Mouse (Mus musculus) T-helper 2 cell (primary cell): ENCODE data around the gene Eif4e3.

Experiments used
- in situ Hi-C: fragments of 300-600 bp; cut with MboI, MseI; formaldehyde crosslinking; loops from one replicate; pipeline ENCODE4 v1.15.1; 2025; ENCODE audit warnings: high pct_unique_total_duplicates

Gene Eif4e3

DNA sequence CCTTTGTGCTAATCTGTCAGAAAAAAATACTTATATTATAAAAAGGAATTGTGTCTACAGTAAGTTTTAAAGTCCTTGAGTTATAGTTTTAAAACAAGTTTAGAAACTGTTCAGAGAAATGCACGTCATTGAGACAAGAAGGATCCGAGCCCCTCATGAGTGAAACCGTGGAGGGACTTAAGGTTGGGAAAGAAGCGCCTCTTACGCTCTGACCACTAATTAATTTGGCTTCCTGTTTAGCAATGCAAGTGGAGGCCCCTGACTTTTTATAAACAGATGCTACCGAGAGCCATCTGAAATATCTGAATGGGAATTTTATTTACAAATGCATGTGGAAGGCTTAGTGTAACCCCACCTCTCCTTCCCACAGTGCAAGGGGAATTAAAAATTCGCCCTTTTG is 41.3 kb downstream of the Eif4e3 start:
- in situ Hi-C loops, result no loop called here

DNA sequence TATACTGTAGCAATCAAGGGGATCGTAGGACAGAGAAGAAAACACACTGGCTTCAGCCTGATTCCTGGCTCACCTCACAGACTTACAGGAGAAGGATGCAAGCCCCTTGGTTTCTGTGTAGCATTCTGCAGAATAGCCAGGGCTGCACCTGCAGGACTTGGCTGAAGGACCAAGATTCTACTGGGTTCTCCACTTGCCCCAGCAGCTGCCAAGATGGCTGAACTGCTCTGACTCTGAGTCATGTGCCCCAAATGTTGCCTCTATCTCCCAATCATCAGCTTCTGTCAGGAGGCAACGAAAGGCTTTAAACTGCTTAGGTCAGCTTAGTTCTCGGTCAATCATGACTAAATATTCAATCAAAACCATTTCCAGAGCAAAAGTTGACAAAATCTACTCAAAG is 42.0 kb downstream of the Eif4e3 start:
- in situ Hi-C loops, result no loop called here

DNA sequence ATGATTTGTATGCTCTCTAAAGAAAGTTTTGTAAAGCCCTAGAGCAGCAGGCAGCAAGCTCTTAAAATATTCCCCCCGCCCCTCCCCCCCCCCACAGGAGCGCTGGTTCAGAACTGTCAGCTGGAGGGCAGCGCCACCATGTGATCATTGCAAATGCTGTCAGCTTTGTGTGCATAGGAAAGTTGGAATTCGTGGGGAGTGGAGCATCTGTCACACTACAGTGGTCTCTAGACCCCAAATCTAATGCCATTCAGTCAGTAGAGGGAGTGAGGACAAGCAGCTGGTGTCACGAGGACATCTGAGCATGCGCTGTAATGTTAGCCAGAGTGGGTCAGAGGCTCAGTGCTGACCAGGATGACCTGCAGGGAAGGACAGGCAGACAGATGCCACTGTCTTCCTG is 42.9 kb downstream of the Eif4e3 start:
- in situ Hi-C loops, result no loop called here

DNA sequence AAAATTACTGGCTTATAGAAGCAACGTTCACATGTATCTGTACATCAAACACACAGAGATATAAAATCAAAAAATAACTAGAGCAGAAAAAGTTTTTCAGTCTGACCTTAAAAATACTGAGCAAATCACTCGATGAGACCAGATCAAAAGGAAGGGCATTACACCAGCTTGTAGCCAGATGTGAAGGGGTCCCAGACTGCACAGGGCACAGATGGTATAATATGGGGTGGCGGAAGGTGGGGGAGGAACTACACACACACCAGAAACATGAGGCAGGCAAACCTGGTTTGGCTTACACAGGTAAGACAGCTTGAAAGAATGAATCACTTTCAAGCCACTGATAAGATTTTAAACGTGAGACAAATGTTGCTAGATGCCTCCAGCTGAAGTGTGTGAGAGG is 45.4 kb downstream of the Eif4e3 start:
- in situ Hi-C loops, result no loop called here

DNA sequence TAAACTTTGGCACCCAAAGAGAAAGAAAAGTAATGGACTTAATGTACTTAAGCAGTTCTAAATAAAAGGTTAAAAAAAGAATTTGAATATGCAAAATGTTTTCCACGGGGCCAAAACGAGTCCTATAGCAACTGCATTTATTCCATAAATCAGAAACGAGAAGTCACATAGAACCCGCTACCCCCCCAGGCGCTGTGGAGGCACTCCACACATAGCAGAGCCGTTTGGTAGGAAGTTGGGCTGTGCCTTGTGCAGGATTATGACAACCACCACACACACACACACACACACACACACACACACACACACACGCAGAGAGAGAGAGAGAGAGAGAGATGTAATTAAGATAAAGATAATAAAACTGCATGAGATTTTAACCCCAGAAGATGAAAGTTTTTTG is 46.1 kb downstream of the Eif4e3 start:
- in situ Hi-C loops, result no loop called here

DNA sequence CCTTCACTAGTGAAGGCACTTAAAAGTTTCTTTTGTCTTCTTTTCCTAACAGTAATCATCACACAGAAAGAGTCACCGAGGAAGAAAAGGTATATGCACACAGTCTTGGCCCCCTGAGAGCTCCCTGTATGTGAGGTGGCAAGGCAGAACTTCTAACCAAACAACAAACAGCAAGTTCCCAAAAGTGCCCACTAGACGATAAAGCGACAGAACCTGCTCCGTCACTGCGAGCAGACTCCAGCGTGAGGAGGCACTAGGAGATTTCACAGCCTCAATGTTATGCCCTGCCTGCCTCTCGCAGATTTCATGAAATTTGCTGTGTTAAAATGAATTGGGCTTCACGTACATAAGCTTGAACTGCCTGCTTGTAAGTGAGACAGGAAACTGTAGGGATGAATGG is 46.6 kb downstream of the Eif4e3 start:
- in situ Hi-C loops, result no loop called here

DNA sequence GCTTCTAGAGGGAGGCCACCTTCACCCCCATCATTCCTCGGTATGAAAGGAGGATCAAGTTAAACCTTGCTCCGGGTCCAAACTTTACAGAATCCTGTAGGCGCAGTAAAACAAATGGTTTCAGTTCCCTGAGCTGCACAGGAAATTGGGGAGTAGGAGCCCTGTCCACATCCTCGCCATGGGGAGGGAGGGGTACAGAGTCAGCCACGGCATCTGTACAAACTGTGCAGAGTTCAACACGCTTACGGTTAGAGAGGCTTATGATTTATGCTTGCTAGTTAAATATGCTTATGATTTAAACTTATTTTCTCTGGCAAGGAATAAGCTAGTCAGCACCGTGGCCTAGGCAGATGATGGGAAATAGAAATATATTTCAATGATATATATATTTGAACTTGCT is 47.1 kb downstream of the Eif4e3 start:
- in situ Hi-C loops, result no loop called here

DNA sequence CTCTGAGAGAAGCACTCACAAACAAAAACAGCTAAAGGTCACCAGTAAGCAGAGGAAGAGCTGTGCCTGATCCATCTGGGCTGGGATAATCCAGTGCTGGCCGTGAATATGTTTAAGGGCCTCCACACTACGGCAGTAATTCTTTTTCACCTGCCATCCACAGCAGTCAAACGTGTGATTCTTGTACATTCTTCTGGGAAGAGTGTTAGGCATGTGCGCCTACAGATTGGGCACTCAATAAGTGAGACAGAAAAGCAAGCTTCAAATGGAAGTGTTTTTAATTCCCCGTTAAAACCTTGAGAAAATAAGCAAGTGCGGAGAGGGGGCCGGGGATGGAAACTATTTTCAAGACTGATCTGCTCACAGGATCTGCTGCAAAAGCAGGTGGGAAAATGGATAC is 48.7 kb downstream of the Eif4e3 start:
- in situ Hi-C loops, result no loop called here

DNA sequence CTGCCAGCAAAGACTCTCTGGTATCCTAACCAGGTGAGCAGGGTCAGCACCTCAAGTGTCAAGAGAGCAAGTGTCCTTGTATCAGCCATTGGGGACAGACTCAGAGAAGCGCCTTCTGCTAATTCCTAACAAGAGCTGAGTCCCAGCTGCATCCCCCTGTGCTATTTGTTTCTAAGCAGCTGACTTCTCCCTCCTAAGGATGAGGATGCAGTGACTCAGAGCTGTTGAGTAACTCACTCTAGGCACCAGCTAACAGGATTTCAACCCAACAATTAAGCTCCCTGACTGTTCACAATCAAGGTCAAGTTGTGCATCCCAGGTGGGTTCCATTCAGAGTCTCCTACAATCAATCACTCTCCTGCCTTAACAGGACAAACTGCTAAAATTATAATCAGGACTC is 49.2 kb downstream of the Eif4e3 start:
- in situ Hi-C loops, result no loop called here

DNA sequence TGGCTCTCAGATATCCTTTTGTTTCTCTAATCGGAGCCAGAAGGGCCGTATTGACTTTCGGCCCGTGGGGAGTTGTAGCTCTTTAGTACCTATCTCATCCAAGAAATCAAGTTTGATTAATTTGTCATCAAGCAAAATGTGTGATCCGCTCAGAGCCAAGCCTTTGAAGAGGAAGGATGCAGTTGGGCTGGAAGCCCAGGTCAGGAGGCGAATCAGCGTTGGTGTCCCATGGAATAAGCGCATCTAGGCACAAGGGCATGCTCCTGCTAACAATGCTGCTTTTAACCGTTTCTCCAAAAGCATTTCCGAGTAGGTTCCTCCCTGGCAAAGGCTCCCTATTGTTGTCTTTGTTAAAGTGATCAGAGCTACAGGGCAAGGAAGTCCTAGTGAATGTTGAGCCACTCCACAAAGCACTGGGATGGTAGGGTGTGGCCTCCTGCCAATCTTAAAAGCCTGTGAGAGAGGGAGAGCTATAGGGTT is 51.3 kb downstream of the Eif4e3 start:
- in situ Hi-C loops, result no loop called here

DNA sequence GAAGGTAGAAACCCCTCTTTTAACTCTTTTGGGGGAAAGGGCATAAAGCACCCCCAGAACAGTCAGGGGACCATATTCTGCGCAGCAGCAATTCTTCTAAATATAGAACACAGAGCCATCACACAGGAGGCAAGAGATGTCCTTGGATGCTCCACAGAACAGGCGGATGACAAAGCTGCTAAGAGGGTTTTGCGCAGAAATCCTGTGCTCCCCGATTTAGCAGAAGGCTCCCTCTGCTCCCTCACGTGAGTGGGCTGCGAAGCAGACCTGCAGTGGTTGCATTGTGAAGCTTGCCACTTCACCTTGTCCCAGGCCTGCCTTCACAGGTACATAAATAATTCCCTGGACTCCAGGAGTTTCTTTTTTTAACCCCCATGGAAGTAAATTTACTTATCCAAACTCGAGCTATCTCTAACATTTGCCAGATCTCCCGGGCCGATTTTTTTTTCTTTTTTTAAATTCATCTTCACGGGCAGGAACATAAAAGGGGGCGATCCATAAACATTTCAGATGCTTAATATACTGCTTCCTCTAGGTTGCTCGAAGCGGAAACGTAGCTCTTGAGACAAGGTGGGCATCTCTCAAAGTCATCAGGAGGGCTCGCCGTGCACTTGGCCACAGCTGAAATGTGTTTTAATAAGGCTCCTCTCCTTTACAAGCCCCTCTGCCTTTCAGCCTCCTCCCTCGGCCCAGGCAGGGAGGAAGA is 51.9 kb downstream of the Eif4e3 start:
- in situ Hi-C loops, result no loop called here

DNA sequence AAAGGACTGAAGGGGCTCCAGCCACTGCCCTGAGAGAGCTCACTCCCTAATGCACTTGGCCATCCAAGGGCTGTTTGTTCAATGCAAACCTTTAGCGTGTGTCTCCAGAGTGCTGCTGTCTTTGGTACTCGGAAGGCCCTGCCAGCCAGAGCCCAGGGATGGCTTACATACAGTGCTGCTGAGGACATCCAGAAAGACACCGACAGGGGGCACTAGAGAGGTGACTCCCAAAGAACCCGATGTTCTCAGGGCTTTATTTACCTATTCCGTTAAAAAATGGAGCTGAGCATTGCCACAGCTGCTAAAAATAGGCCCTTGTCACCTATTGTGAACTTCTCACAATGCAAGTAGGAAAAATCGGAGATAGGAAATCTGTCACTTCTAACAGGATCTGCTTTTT is 54.7 kb downstream of the Eif4e3 start:
- in situ Hi-C loops, result no loop called here

DNA sequence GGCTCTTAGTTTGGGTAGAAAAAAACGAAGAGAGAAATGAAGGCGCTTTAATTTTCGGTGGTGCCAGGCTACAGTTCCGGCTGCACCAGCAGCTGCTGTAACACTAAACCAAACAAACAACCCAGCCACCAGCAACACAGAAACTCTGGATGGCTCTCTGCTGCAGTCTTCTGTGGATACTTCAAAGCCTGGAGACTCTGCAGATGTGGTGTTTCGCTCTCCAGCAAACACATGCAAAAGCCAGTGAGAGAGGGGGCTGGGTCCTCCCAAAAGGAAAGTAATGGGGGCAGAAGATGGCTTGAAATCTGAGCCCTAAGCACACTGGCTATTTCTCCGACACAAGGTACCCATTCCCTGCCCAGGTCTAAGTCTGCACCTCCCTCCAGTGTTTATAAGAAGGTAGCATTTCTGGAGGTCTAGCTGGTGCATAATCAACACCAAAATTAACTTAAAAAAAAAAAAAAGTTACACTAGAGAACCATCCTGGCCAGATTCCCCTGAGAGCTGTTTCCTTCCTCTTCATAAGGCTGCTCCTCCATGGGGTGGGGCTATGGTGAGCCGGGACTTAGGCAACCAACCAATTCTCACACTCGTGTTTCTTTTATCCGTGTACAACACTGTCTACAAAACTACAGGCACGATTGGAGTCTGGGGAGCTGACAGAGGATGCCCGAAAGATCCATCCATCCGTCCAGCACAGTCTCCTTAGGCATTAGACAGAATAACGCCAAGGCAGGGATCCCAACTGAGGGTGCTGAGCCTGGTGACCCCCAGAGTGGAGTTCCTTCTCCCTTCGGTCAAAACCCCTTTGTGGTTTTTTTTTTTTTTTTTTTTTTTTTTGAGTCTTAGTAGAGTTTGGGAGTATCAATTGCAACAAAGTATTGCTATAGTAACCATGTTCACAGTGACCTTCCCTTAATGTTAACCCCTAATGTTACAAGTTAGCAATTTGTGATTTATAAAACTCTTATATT is 55.8 kb downstream of the Eif4e3 start:
- in situ Hi-C loops, result no loop called here

DNA sequence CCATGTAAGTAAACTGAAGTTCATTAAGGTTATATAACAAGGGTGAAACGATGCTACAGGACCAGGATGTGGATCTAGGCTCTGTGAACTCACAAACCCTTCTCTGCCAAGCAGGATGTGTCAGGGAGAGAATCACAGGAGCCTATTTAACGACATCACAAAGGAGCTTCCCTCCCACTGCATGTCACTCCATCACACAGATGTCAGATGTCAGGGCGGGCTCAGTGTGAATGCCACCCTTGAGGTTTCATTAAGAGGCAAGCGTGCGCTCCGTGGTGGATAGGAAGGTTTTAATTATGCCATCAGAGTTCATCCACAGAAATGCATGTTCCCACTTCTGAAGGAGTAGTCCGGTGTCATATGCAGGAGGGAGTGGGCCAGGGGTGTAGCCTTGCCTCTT is 60.5 kb downstream of the Eif4e3 start:
- in situ Hi-C loops, result no loop called here

DNA sequence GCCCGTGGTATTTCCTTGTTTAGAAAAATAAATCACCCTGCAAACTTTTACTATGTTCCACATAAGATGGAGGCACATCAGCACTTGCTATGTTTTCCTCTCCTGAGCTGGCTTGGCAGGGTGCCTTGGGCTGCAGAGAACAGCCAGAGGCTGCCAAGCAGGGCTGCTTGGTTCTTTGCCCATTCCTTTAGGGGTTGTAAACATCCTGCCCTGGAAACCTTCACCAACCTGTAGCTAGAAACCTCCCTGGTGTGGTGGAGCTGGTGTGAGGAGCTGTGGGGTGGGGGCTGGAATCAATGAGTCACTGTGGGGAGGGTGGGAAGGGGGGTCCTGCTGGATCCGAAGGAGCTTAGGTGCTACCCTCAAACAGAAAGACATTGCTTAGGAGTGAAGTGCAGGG is 61.8 kb downstream of the Eif4e3 start:
- in situ Hi-C loops, result loop anchor here (5.0 kb wide), 1 partner anchor 1077 kb away; no protein-coding TSS in a partner anchor

DNA sequence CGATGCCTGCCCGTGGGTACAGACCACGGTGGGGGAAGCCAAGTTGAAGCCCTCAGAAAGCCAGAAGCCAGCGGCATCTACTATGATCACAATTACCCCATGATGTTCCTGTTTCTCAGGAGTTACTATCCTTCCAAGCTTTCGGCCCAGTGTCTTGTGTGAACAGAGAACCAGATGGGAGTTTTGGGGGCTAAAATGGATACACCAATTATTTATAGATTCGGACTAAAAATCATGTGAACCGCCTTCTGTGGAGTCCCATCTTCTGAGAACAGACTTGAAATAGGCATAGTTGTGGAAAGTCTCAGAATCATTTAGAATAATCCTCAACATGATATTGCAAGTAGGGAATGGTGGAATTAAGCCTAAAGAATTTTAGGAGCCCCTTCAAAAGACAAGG is 64.1 kb downstream of the Eif4e3 start:
- in situ Hi-C loops, result loop anchor here (5.0 kb wide), 1 partner anchor 1075 kb away; no protein-coding TSS in a partner anchor

DNA sequence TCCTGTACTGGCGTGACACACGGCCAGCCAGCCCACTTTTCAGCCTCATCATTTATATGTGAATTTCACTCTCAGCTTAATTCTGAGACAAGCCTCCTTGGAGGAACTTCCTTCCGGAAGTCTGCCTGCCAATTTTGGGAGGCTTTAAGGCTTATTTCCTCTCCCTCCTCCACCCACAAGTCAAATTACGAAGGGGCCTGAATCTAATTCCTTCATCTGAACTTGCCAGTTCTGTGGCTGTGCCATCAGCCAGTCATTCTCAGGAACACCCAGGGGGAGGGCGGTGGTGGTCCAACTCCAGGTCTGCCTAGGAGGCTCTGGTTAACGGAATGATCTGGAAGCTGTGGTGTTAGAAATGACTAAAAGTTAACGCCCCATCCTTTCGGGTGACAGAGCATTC is 65.7 kb downstream of the Eif4e3 start:
- in situ Hi-C loops, result loop anchor here (5.0 kb wide), 1 partner anchor 1074 kb away; no protein-coding TSS in a partner anchor

DNA sequence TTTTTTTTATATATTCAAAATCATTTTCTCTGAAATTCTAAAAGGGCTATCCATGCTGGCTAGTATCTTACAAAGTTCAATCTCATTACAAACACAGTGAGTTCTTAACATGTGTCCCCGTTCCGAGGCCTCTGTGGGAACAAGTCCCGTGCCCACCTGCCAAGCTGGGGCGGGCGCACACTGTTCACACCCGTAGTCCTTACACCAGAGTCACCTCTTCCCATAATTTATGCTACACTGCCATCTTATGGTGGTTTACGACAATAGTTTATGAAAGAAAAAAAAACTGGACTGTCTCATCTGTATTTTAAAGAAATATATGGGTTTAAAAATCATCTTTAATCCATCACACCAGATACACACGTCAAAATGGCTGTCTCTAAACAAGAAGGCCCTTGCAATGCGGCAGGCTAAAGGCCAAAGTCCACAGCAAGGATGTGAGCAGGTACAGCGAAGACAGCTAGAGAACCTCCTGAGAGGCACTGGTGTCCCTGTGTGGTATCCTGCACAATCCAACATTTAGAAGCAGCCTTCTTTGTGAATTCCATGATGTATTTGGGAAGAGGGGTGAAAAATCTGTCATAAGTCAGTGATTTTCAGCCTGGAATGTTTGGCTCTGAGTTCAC is 66.3 kb downstream of the Eif4e3 start:
- in situ Hi-C loops, result loop anchor here (5.0 kb wide), 1 partner anchor 1073 kb away; no protein-coding TSS in a partner anchor

DNA sequence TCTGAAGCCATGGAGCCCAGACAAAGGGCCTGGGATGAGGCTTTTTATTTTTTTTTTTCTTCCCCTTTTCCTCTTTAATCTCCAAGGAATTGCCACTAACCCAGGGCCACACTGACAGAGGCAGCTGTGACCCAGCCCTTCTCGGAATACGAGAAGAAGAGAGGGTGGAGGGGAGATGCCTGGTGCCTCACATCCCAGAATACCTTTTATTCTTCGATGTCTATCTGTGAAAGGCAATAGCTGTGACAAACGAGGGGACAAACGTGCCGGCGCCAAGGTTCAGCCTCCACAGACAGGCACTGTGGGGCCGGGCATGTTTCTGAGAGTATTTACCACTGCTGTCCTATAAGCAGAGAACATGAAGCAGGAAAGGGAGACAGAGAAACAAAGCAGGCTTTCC is 66.9 kb downstream of the Eif4e3 start:
- in situ Hi-C loops, result loop anchor here (5.0 to 25.0 kb wide), 2 partner anchors 1072 to 1487 kb away; no protein-coding TSS in a partner anchor

DNA sequence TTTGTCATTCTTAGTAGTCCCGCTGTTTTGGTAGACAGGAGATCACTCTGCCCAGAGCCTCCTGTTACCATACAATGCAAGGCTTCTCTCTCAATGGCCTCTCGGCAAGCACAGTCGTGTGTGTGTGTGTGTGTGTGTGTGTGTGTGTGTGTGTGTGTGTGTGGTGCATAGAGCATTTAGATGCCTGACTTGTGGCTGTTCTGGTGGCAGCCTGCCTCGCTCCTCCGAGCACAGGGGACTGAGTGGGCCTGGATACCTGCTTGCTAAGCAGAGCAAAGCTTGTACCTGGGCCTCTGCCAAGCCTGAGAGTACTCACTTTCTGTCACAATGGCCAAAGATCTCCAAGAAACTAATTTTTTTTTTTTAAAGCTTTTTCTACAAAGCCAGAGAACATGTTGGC is 67.3 kb downstream of the Eif4e3 start:
- in situ Hi-C loops, result loop anchor here (25.0 kb wide), 1 partner anchor 1487 kb away; no protein-coding TSS in a partner anchor

DNA sequence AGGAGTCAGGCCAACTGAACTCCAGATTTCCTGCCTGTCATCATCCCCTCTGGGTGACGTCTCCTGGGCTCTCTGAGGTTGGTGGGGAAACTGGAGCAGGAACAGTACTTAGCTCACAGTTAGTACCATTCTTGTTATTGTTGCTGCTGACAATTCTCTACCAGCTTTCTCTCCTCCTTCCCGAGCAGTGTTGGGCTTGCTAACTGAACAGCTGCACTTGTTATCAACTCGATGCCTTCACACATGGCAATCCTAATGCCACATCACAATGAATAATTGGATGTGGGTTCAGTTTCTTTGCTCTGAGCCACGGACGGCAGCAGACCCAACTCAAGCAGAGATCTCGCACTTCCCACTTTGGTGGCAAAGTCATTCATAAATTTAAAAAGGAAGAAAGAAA is 89.5 kb downstream of the Eif4e3 start:
- in situ Hi-C loops, result loop anchor here (25.0 kb wide), 1 partner anchor 1465 kb away; no protein-coding TSS in a partner anchor

DNA sequence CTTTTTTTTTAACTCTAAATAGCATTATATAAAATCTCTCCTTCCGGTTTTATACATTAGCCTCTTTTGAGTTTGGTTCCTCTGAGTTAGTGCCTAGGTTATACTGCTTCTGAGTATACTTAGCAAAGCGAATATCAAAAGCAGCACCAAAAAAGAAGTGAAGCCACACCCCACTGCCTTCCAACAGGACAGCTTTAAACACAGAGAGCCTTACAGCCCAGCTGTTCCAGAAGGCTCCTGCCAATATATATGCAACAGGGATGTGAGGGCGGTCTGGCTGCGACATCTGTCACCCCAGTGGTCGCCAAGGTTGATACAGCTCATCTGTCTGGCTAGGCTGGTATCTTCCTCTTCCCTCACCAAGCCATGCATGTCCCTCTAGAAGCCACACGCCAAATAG is 90.9 kb downstream of the Eif4e3 start:
- in situ Hi-C loops, result loop anchor here (25.0 kb wide), 1 partner anchor 1463 kb away; no protein-coding TSS in a partner anchor
